Mouse (Mus musculus): ENCODE measurements around the gene Sgf29. TPM values are rescaled to one million over a fixed set of nuclear protein-coding genes. Genes with fewer than 3 reads are reported as not detected.
A peak's percentile ranks its signal among the peaks of the same experiment; 100 is the strongest.
"Not testable (repeated sequence)": the region's sequence is repeated elsewhere in the genome, so short reads cannot be mapped to it uniquely, and the experiment has no call there.

Sgf29 gene
- polyA plus RNA-seq, 1 experiment = 23.9 TPM

DNA sequence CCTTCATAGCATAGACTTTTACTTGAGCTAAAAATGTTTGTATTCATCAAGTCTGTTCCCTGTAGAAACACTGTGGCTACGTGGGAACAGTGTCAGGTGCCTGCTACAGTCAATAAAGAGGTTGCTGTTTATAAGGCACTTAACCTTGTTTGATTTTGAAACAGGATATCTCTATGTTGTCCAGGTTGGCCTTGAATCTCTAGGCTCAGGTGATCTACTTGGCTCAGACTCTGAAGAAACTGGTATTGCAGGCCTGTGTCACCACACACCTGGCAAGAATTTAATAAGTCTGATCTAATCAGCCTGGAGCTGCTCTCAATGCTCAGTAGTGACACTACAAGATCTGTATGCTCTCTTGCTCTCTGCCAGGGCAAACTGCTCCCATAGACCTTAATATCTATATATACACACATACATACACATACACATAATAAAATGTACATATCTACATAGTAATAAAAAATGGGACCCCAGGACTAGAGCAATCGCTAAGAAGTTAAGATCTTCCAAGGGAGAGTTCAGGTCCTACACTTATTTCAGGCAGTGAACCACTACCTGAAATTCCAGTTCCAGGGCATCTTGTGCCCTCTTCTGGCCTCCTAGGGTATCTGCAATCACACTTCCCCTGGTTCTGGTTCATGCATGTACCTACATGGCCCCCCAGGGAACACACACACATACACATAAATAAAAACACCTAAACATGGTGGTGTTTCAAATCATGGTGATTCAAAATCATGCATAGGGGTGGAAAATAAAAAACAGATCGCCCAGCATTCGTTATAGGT lies 12.2 kb upstream of the Sgf29 start:
- 13% methylated on average over 4 of the region's 4 CpGs for WGBS
- H3K27me3 ChIP-seq (ENCODE audit: control insufficient read depth, insufficient read depth, low read length) = no peaks in the 10 kb centered on the region
- no peaks in the 10 kb centered on the region for H3K36me3 ChIP-seq (ENCODE audit: control insufficient read depth, insufficient read depth, low read length)
- no peak overlapping the region for H3K4me3 ChIP-seq (ENCODE audit: low read depth, low read length)
- H3K4me1 ChIP-seq (ENCODE audit: control insufficient read depth, insufficient read depth, insufficient read length, low read length) = no peaks in the 10 kb centered on the region
- TF ChIP-seq CTCF (IDR thresholded peaks at IDR 0.05; ENCODE audit: extremely low read depth, insufficient read length, insufficient replicate concordance, low read depth, low read length) (peak; percentile 55; the same call in 1 of the 2 replicates), POLR2A (IDR thresholded peaks at IDR 0.05; ENCODE audit: low read depth, low read length) (no peak)
- H3K27ac ChIP-seq (ENCODE audit: insufficient read depth, low read depth, low read length) = no peak overlapping the region

DNA sequence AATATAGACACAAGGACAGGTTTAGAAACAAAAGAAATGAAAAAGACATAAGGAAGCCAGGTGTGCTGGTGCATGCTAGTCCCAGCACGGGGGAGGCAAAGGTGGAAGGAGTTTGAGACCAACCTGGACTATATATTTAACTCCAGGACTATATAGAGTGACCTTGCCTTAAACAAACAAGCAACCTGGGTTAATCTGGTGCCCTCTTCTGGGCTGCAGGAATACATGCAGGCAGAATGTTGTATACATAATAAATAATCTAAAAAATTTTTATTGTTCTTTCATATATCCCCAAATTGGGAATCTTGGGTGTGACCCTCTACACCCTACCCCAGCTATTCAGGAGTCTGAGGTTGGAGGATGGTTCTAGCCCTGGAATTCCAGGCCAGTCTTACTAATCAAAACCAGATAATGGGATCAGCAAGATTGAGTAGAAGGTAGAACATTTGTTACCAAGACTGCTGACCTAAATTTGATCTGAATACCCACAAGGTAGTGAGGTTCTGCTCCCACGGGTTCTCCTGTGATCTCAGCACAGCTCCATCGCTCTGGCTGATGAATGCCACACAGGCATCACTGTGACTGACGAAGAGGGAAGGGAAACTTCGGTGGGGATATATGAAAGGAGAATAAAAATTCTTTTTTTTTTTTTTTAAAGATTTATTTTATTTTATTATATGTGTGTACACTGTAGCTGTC lies 6.4 kb upstream of the Sgf29 start:
- Histone ChIP-seq H3K4me1 (ENCODE audit: control insufficient read depth, insufficient read depth, insufficient read length, low read length) (peaks cover 7% of the 10 kb centered on the region; the same call in 1 of the 2 replicates), H3K4me3 (ENCODE audit: low read depth, low read length) (no peak overlapping the region), H3K27ac (ENCODE audit: insufficient read depth, low read depth, low read length) (no peak overlapping the region), H3K36me3 (ENCODE audit: control insufficient read depth, insufficient read depth, low read length) (no peaks in the 10 kb centered on the region), H3K27me3 (ENCODE audit: control insufficient read depth, insufficient read depth, low read length) (no peaks in the 10 kb centered on the region)
- 52% methylated on average over 5 of the region's 5 CpGs for WGBS
- TF ChIP-seq POLR2A (IDR thresholded peaks at IDR 0.05; ENCODE audit: low read depth, low read length) (no peak), CTCF (IDR thresholded peaks at IDR 0.05; ENCODE audit: extremely low read depth, insufficient read length, insufficient replicate concordance, low read depth, low read length) (peak; percentile 12; the same call in 1 of the 2 replicates)

- H3K36me3 ChIP-seq (ENCODE audit: control insufficient read depth, insufficient read depth, low read length); H3K27ac ChIP-seq (ENCODE audit: insufficient read depth, low read depth, low read length); H3K4me3 ChIP-seq (ENCODE audit: low read depth, low read length); H3K4me1 ChIP-seq (ENCODE audit: control insufficient read depth, insufficient read depth, insufficient read length, low read length); H3K27me3 ChIP-seq (ENCODE audit: control insufficient read depth, insufficient read depth, low read length): not testable (repeated sequence)
- 16% methylated on average over 3 of the region's 3 CpGs for WGBS
Measured at GRCm38 (mm10) chr7:126643244-126643617, 5.9 kb upstream of the Sgf29 start.

GRCm38 (mm10) chr7:126644345-126644744 lies 4.8 kb upstream of the Sgf29 start:
- Histone ChIP-seq H3K27me3 (ENCODE audit: control insufficient read depth, insufficient read depth, low read length) (no peaks in the 10 kb centered on the region), H3K4me3 (ENCODE audit: low read depth, low read length) (no peak overlapping the region), H3K4me1 (ENCODE audit: control insufficient read depth, insufficient read depth, insufficient read length, low read length) (peaks cover 9% of the 10 kb centered on the region; the same call in 1 of the 2 replicates), H3K27ac (ENCODE audit: insufficient read depth, low read depth, low read length) (no peak overlapping the region), H3K36me3 (ENCODE audit: control insufficient read depth, insufficient read depth, low read length) (no peaks in the 10 kb centered on the region)
- TF ChIP-seq CTCF (IDR thresholded peaks at IDR 0.05; ENCODE audit: extremely low read depth, insufficient read length, insufficient replicate concordance, low read depth, low read length) (no peak), POLR2A (IDR thresholded peaks at IDR 0.05; ENCODE audit: low read depth, low read length) (no peak)
- WGBS = 60% methylated on average over 3 of the region's 3 CpGs

GRCm38 (mm10) chr7:126644914-126645313 lies 4.2 kb upstream of the Sgf29 start:
- no peaks in the 10 kb centered on the region for H3K36me3 ChIP-seq (ENCODE audit: control insufficient read depth, insufficient read depth, low read length)
- no peaks in the 10 kb centered on the region for H3K27me3 ChIP-seq (ENCODE audit: control insufficient read depth, insufficient read depth, low read length)
- peaks cover 11% of the 10 kb centered on the region; the same call in 1 of the 2 replicates for H3K4me1 ChIP-seq (ENCODE audit: control insufficient read depth, insufficient read depth, insufficient read length, low read length)
- H3K27ac ChIP-seq (ENCODE audit: insufficient read depth, low read depth, low read length) = no peak overlapping the region
- H3K4me3 ChIP-seq (ENCODE audit: low read depth, low read length) = no peak overlapping the region
- TF ChIP-seq CTCF (IDR thresholded peaks at IDR 0.05; ENCODE audit: extremely low read depth, insufficient read length, insufficient replicate concordance, low read depth, low read length) (no peak), POLR2A (IDR thresholded peaks at IDR 0.05; ENCODE audit: low read depth, low read length) (no peak)

- Histone ChIP-seq H3K27ac (ENCODE audit: insufficient read depth, low read depth, low read length) (no peak overlapping the region), H3K27me3 (ENCODE audit: control insufficient read depth, insufficient read depth, low read length) (no peaks in the 10 kb centered on the region), H3K4me1 (ENCODE audit: control insufficient read depth, insufficient read depth, insufficient read length, low read length) (peaks cover 15% of the 10 kb centered on the region; the same call in 1 of the 2 replicates), H3K4me3 (ENCODE audit: low read depth, low read length) (no peak overlapping the region), H3K36me3 (ENCODE audit: control insufficient read depth, insufficient read depth, low read length) (no peaks in the 10 kb centered on the region)
- no peak for TF ChIP-seq CTCF (IDR thresholded peaks at IDR 0.05; ENCODE audit: extremely low read depth, insufficient read length, insufficient replicate concordance, low read depth, low read length)
- TF ChIP-seq POLR2A (IDR thresholded peaks at IDR 0.05; ENCODE audit: low read depth, low read length) = no peak
- 69% methylated on average over 5 of the region's 5 CpGs for WGBS
Measured at GRCm38 (mm10) chr7:126645708-126646107, 3.4 kb upstream of the Sgf29 start.

DNA sequence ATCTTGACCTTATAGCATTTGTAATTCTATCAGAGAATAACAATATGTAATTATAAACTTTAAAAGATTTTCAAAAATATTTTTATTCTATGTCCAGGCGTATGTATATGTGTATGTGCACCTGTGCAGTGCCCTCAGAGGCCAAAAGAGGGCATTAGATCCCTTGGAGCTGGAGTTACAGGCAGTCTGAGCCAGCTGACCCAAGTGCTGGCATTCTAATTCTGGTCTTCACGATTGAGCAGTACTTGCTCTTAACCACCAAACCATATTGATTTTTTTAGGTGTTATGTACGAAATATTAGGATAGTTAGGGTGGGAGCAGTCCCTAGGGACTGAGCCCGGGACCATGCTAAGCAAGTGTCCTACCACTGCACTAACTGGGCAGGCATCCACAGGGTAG lies 623 bp upstream of the Sgf29 start:
- TF ChIP-seq CTCF (IDR thresholded peaks at IDR 0.05; ENCODE audit: extremely low read depth, insufficient read length, insufficient replicate concordance, low read depth, low read length) (no peak), POLR2A (IDR thresholded peaks at IDR 0.05; ENCODE audit: low read depth, low read length) (no peak)
- Histone ChIP-seq H3K4me3 (ENCODE audit: low read depth, low read length) (no peak overlapping the region), H3K27me3 (ENCODE audit: control insufficient read depth, insufficient read depth, low read length) (no peaks in the 10 kb centered on the region), H3K4me1 (ENCODE audit: control insufficient read depth, insufficient read depth, insufficient read length, low read length) (peaks cover 15% of the 10 kb centered on the region; the same call in 1 of the 2 replicates), H3K27ac (ENCODE audit: insufficient read depth, low read depth, low read length) (no peak overlapping the region), H3K36me3 (ENCODE audit: control insufficient read depth, insufficient read depth, low read length) (no peaks in the 10 kb centered on the region)
- 75% methylated on average over 4 of the region's 4 CpGs for WGBS

Measured in small intestine, adult 2 months (tissue).